Mouse (Mus musculus) heart, embryonic 13.5 days (tissue): ENCODE results near the gene Adad2. TPM values are rescaled to one million over a fixed set of nuclear protein-coding genes. Genes with fewer than 3 reads are reported as not detected.
A peak's percentile ranks its signal among the peaks of the same experiment; 100 is the strongest.

Experiments
- ATAC-seq: fragments of 200-750 bp; cut with Nextera tagmentation; 2 replicates; pipeline ENCODE4 v1.8.0; 2017; ENCODE audit warnings: moderate TSS enrichment; ENCODE audit not compliant: insufficient number of reproducible peaks, low FRiP score, low TSS enrichment; ENCODE audit errors: extremely low read depth
- H3K27ac ChIP-seq: fragments of 300-500 bp; sonication (generic); replicated peaks from 2 replicates; pipeline ENCODE4 v1.5.1; 2015; ENCODE audit warnings: moderate library complexity, mild to moderate bottlenecking, inconsistent platforms
- H3K27me3 ChIP-seq: fragments of 300-500 bp; sonication (generic); replicated peaks from 2 replicates; pipeline ENCODE4 v1.6.1; 2015; ENCODE audit warnings: mild to moderate bottlenecking, inconsistent platforms
- H3K36me3 ChIP-seq: fragments of 300-500 bp; sonication (generic); 2 replicates; pipeline ENCODE4 v1.6.1; 2015; ENCODE audit warnings: mild to moderate bottlenecking, inconsistent platforms
- H3K4me1 ChIP-seq: fragments of 300-500 bp; sonication (generic); 2 replicates; pipeline ENCODE4 v1.6.1; 2015; ENCODE audit warnings: inconsistent platforms
- H3K4me2 ChIP-seq: fragments of 300-500 bp; sonication (generic); 2 replicates; pipeline ENCODE4 v1.6.1; 2015; ENCODE audit warnings: inconsistent platforms, mild to moderate bottlenecking, moderate library complexity
- H3K4me3 ChIP-seq: fragments of 300-500 bp; sonication (generic); 2 replicates; pipeline ENCODE4 v1.5.1; 2015; ENCODE audit warnings: moderate library complexity, mild to moderate bottlenecking, inconsistent platforms
- H3K9ac ChIP-seq: fragments of 300-500 bp; sonication (generic); 2 replicates; pipeline ENCODE4 v1.6.1; 2015; ENCODE audit warnings: inconsistent platforms, mild to moderate bottlenecking, moderate library complexity
- H3K9me3 ChIP-seq: fragments of 300-500 bp; sonication (generic); 2 replicates; pipeline ENCODE4 v1.6.1; 2016; ENCODE audit warnings: inconsistent platforms
- WGBS: fragments of 180-500 bp; shearing (Covaris S2); methylation state at CpG from one replicate; pipeline ENCODE4 v1.1.7; 2015; ENCODE audit warnings: mixed read lengths; 5-methylcytosine and 5-hydroxymethylcytosine counted together
- polyA plus RNA-seq: library from polyadenylated mRNA; unstranded; fragments of >200 nt; fragmentation: Nextera tagmentation; extraction: Ambion mirVana; gene quantifications from 2 replicates; pipeline ENCODE4 v1.2.1, GENCODE M21; 2015

Gene Adad2
- polyA plus RNA-seq, 1 experiment from 2014 or later = not detected

DNA sequence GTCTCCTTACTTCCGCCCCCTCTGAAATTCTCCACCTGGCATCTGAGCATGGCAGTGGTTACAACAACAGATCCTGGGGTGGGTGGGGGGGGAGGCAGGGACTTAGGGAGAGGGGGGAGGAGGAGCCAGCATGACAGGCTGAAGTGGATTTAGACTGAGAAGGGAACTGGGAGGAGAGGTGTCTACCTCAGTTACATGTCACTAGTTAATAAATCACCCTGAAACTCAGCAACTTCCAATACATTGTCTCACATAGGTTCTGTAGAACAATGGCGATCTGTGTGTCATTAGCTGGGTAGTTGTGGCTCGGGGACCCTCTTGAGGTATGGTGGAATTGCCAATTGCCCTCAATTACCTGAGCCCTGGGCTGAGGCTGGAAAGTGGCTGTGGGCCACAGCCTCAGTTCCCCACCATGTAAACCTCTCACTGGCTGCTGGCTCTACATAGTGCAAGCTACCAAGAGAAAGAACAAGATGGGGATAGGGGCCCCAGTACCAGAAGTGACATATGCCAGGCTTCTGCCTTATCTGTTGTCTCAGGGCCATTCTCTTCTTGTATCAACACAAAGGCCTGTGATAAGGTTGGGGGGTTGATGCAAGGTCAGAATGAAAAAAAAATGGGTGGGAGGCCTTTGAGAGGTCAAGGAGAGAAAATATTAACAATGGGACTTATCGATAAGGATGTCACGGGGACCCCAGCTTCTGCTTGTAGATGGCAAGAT is 31.9 kb upstream of the Adad2 start:
- H3K4me1 ChIP-seq = peaks cover 46% of the 10 kb centered on the region
- 53% methylated on average over 5 of the region's 5 CpGs for WGBS
- peaks cover 29% of the 10 kb centered on the region for H3K27me3 ChIP-seq
- peak overlapping the region; percentile 21; the same call in 1 of the 2 replicates for H3K27ac ChIP-seq
- no peaks in the 10 kb centered on the region for H3K9me3 ChIP-seq
- ATAC-seq = no peak
- no peak overlapping the region for H3K4me3 ChIP-seq
- no peak overlapping the region for H3K9ac ChIP-seq
- no peaks in the 10 kb centered on the region for H3K36me3 ChIP-seq
- H3K4me2 ChIP-seq = no peak overlapping the region

DNA sequence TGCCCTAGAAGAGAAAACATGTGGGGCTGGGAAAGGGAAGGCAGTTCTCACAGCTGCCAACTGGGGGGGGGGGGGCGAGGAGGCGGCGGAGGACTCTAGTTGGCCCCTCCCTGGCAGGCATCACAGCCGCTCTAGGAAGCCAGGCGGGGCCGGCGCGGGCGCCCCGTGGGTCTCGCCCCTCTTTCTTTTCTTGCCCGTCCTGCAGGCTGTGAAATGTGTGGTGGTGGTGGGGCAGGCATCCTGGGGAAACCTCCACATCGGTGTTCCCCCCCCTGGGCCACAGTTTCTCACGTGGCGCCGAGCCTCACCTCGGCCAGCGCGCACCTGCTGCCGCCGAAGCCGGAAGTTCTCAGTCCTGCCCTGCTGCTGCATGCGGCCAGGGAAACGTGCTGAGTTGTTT is 26.6 kb upstream of the Adad2 start:
- no peaks in the 10 kb centered on the region for H3K36me3 ChIP-seq
- no peak overlapping the region for H3K27ac ChIP-seq
- peaks cover 65% of the 10 kb centered on the region for H3K4me1 ChIP-seq
- no peaks in the 10 kb centered on the region for H3K9me3 ChIP-seq
- ATAC-seq = 0 out of 2 replicates have a peak, but pooled peaks have one; percentile 43
- WGBS = 20% methylated on average over 24 of the region's 24 CpGs
- peak overlapping the region; percentile 45 for H3K4me3 ChIP-seq
- peak overlapping the region; percentile 73 for H3K9ac ChIP-seq
- H3K4me2 ChIP-seq = peak overlapping the region; percentile 72
- H3K27me3 ChIP-seq = no peaks in the 10 kb centered on the region

DNA sequence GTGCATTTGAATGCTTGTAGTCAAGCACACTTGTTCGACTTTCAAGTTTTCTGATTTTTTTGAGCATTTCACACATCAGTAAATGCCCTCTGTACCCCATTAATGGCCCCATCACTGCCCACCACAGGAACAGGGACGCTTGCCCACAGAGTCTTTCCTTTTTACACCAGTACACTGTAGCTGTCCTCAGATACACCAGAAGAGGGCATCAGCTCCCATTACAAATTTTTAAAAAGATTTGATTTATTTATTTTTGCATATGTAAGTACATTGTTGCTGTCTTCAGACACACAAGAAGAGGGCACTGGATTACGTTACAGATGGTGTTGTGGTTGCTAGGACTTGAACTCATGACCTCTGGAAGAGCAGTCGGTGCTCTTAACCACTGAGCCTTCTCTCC is 24.2 kb upstream of the Adad2 start:
- no peak for ATAC-seq
- peak overlapping the region; percentile 87 for H3K27ac ChIP-seq

DNA sequence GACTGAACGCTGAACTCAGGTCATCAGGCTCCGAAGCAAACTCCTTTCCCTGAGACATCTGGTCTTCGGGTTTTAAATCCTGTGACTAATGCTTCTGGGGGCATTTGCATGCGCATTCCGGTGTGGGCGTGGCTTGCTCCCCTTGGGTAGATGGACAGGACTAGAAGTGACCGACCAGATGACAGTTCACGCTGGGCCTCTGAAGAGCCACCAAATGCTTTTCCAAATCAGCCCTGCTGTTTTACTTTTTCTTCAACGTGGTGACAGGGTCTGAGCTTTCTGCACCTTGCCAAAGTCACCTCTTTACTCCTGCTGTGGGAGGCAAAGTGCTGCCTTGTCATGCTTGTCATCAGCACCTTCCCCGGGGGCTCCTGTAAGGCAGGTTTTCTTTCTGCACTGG is 23.7 kb upstream of the Adad2 start:
- Histone ChIP-seq H3K27ac (peak overlapping the region; percentile 87), H3K36me3 (no peaks in the 10 kb centered on the region), H3K9ac (no peak overlapping the region), H3K4me2 (peak overlapping the region; percentile 43), H3K9me3 (no peaks in the 10 kb centered on the region), H3K4me1 (peaks cover 50% of the 10 kb centered on the region), H3K4me3 (no peak overlapping the region), H3K27me3 (0 out of 2 replicates have a peak, but pooled peaks cover 4% of the 10 kb centered on the region)
- ATAC-seq = no peak; the same call in 1 of the 2 replicates
- 11% methylated on average over 10 of the region's 10 CpGs for WGBS

More for the DNA sequence above, 24.2 kb upstream of the Adad2 start:
- Histone ChIP-seq H3K9me3 (no peaks in the 10 kb centered on the region), H3K4me2 (peak overlapping the region; percentile 43), H3K27me3 (0 out of 2 replicates have a peak, but pooled peaks cover 4% of the 10 kb centered on the region), H3K4me1 (peaks cover 50% of the 10 kb centered on the region), H3K9ac (no peak overlapping the region), H3K36me3 (no peaks in the 10 kb centered on the region), H3K4me3 (no peak overlapping the region)
- 61% methylated on average over 4 of the region's 4 CpGs for WGBS

DNA sequence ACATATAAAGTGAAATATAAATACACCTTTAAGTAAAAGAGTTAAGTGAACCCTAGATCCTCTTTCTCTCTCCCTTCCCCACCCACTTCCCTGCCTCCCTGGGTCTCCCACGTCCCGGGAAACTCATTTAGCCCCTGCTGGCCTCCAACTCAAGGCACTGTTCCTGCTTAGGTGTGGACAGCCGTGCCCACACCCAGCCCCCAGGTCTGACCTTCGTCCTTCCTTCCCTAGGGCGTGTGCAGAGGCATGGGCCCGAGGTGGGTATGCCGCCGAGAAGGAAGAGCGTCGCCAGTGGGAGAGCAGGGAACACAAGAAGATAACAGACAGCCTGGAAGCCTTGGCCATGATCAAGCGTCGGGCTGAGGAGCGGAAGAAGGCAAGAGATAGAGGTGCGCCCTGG is 22.2 kb upstream of the Adad2 start:
- no peak overlapping the region for H3K4me2 ChIP-seq
- H3K9me3 ChIP-seq = no peaks in the 10 kb centered on the region
- no peaks in the 10 kb centered on the region for H3K36me3 ChIP-seq
- no peak for ATAC-seq
- H3K27me3 ChIP-seq = 0 out of 2 replicates have a peak, but pooled peaks cover 4% of the 10 kb centered on the region
- no peak overlapping the region for H3K4me3 ChIP-seq
- H3K4me1 ChIP-seq = peaks cover 50% of the 10 kb centered on the region
- WGBS = 57% methylated on average over 14 of the region's 14 CpGs
- H3K27ac ChIP-seq = no peak overlapping the region
- no peak overlapping the region for H3K9ac ChIP-seq

DNA sequence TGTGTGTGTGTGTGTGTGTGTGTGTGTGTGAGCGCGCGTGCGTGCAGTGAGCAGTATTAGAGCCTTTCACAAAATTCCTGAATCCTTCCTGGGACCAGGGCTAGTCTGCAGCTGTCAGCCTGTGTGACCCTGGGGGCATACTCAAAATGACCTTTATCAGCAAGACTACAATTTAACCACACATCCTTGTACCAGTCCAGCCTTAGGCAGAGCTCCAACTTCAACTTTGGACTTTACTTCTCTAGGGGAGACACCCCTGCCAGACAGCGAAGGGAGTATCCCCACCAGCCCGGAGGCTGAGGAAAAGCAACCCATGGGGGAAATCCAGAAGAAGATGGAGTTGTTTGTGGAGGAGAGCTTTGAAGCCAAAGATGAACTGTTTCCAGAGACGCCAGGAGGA is 21.1 kb upstream of the Adad2 start:
- Histone ChIP-seq H3K27ac (no peak overlapping the region), H3K4me2 (no peak overlapping the region), H3K4me3 (no peak overlapping the region), H3K4me1 (peaks cover 49% of the 10 kb centered on the region), H3K36me3 (no peaks in the 10 kb centered on the region), H3K9me3 (no peaks in the 10 kb centered on the region), H3K9ac (no peak overlapping the region), H3K27me3 (0 out of 2 replicates have a peak, but pooled peaks cover 4% of the 10 kb centered on the region)
- ATAC-seq = no peak
- WGBS = 90% methylated on average over 7 of the region's 7 CpGs

DNA sequence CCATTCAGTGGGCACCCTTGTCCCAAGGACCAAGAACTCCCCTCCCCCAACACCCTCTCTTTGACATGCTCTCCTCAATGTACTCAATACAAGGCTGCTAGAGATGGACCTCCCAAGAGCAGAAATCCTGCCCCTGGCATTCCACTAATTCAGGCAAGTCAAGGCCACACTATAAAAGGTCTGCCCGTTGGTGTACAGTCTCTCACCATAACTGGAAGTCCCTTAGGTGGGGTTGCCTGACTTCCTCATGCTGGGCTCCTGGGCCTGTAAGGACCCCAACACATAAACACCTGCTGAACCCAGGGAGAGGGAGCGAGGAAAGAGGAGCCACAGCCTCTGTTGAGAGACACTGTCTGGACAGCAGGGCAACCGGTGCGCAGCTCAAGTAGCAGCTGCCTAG is 8.8 kb upstream of the Adad2 start:
- H3K4me3 ChIP-seq = peak overlapping the region; percentile 74
- H3K36me3 ChIP-seq = peaks cover 43% of the 10 kb centered on the region
- peak overlapping the region; percentile 88 for H3K9ac ChIP-seq
- no peak for ATAC-seq
- no peaks in the 10 kb centered on the region for H3K27me3 ChIP-seq
- peaks cover 2% of the 10 kb centered on the region; the same call in 1 of the 2 replicates for H3K9me3 ChIP-seq
- peaks cover 11% of the 10 kb centered on the region for H3K4me1 ChIP-seq
- 88% methylated on average over 4 of the region's 4 CpGs for WGBS
- no peak overlapping the region for H3K27ac ChIP-seq
- peak overlapping the region; percentile 95 for H3K4me2 ChIP-seq

DNA sequence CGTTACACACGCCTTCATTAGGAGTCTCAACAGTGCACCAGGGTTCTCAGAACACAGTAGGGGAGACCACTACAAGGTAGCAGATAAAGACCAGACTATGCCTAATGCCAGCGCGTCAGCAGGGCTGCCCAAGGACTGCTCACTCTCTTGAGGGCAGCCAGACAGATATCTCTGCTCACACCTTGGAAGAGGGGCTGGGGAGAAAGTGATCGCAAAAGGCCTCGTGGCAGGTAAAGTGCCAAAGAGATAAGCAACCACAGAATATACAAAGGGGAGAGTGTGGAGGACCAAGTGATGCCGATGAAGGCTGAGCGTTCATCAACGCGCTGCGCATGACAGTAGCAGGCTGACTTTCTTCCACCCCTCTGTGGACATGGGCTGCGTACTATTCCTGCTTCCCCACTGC is 8.1 kb upstream of the Adad2 start:
- Histone ChIP-seq H3K4me2 (peak overlapping the region; percentile 95), H3K27ac (peak overlapping the region; percentile 59), H3K36me3 (peaks cover 37% of the 10 kb centered on the region), H3K4me1 (peaks cover 11% of the 10 kb centered on the region), H3K9ac (peak overlapping the region; percentile 88), H3K9me3 (peaks cover 8% of the 10 kb centered on the region; the same call in 1 of the 2 replicates), H3K27me3 (no peaks in the 10 kb centered on the region), H3K4me3 (peak overlapping the region; percentile 74)
- WGBS = 22% methylated on average over 12 of the region's 12 CpGs
- no peak for ATAC-seq

DNA sequence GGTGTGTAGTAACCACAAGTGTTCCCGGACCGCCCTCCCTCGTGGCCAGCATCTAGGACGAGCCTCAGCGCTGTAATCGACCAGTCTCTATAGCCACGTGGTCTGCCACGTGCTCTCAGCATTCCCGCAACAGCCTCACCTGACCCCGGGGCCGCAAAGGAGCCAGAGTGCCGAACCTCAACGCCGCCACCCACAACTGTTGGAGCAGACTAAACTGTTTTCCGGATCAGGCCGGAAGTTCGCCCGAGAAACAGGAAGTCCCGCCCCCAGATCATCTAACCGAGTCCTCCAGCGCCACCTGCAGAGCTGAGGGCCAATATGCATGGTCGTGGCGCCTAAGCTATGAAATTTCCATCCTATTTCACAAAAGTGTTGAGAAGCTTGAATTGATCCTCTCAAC is 7.6 kb upstream of the Adad2 start, which contains the start of gene Taf1c:
Gene Taf1c, minus strand, starts transcription at position 227 of the 400 bp plus-strand sequence.
- Histone ChIP-seq H3K36me3 (peaks cover 31% of the 10 kb centered on the region), H3K4me2 (peak within 1 kb of the TSS; percentile 95), H3K27ac (peak within 1 kb of the TSS; percentile 59), H3K4me3 (peak within 1 kb of the TSS; percentile 74), H3K9me3 (peaks cover 13% of the 10 kb centered on the region; the same call in 1 of the 2 replicates), H3K9ac (peak within 1 kb of the TSS; percentile 88), H3K4me1 (peaks cover 11% of the 10 kb centered on the region), H3K27me3 (no peaks in the 10 kb centered on the region)
- WGBS = under 1% methylated on average over 23 of the region's 23 CpGs
- peak; percentile 83 for ATAC-seq

DNA sequence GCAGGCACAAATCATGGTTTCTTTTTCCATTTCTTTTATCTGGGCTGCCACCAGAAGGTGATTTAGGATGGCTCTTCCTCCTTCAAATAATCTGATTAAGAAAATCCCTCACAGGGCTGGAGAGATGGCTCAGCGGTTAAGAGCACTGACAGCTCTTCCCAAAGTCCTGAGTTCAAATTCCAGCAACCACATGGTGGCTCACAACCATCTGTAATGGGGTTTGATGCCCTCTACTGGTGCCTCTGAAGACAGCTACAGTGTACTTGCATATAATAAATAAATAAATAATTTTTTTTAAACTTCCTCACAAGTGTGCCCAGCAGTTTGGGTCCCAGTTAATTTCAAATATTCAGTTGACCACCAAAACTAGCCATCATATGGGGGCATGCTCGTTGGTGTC is 6.3 kb upstream of the Adad2 start:
- ATAC-seq = no peak
- Histone ChIP-seq H3K4me1 (peaks cover 11% of the 10 kb centered on the region), H3K4me2 (no peak overlapping the region), H3K4me3 (no peak overlapping the region), H3K9me3 (peaks cover 13% of the 10 kb centered on the region; the same call in 1 of the 2 replicates), H3K27ac (no peak overlapping the region), H3K9ac (no peak overlapping the region), H3K27me3 (no peaks in the 10 kb centered on the region), H3K36me3 (peaks cover 19% of the 10 kb centered on the region)
- 78% methylated on average over 2 of the region's 2 CpGs for WGBS

DNA sequence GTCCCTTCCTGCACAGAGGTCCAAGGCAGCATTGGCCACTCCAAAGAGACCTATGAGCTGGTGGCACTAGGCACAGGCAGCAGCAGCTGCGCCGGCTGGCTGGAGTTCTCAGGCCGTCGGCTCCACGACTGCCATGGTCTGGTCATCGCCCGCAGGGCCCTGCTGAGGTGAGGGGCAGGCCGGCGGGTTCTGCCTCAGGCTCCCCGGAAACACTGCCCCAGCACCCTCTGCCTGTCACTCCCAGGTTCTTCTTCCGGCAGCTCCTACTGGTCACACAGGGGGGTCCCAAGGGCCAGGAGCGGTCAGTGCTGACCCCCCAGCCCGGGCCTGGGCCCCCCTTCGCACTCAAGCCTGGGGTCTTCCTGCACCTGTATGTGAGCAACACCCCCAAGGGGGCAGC is 2.5 kb downstream of the Adad2 start:
- 73% methylated on average over 14 of the region's 14 CpGs for WGBS
- peaks cover 29% of the 10 kb centered on the region for H3K27me3 ChIP-seq
- ATAC-seq = no peak
- no peaks in the 10 kb centered on the region for H3K4me1 ChIP-seq
- no peaks in the 10 kb centered on the region for H3K36me3 ChIP-seq
- no peaks in the 10 kb centered on the region for H3K9me3 ChIP-seq
- H3K4me2 ChIP-seq = no peak overlapping the region
- H3K4me3 ChIP-seq = no peak overlapping the region
- H3K27ac ChIP-seq = no peak overlapping the region
- H3K9ac ChIP-seq = no peak overlapping the region

DNA sequence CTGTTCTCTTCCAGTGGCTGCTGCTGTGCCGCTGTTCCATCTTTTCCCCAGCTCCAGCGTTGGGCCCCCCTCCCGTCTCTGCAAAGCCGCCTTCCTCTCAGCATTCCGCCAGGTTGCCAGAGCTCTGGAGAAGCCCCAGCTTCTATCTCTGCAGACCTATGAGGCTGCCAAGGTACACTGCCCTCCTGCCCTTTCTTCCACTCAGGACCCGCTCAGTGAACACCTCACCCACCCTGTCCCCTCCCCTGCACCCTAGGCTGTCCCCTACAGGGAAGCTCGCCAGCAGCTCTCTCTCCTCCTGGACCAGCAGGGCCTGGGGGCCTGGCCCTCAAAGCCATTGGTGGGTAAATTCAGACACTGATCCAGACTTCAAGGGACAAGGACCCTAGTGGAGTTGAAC is 3.8 kb downstream of the Adad2 start:
- Histone ChIP-seq H3K27me3 (peaks cover 29% of the 10 kb centered on the region), H3K9ac (no peak overlapping the region), H3K9me3 (no peaks in the 10 kb centered on the region), H3K4me3 (no peak overlapping the region), H3K36me3 (no peaks in the 10 kb centered on the region), H3K4me2 (no peak overlapping the region), H3K4me1 (peaks cover 9% of the 10 kb centered on the region), H3K27ac (no peak overlapping the region)
- 63% methylated on average over 7 of the region's 7 CpGs for WGBS
- no peak for ATAC-seq
